Mouse (Mus musculus) embryonic fibroblast, embryonic 13.5 days (primary cell): ENCODE measurements at regions not wholly inside any gene's neighbourhood (a gene's known extent, or its start where the extent isn't known, plus 50 kb on each side); places are given as distances from the start of the nearest gene placed in this dataset.
A peak's percentile ranks its signal among the peaks of the same experiment; 100 is the strongest.

Source experiments
- H3K27ac ChIP-seq: 2 replicates; pipeline ENCODE4 v1.5.1; 2012; ENCODE audit warnings: low read length, control low read depth, inconsistent platforms; ENCODE audit not compliant: insufficient read depth
- H3K4me1 ChIP-seq: 2 replicates; pipeline ENCODE4 v1.6.1; 2011; ENCODE audit warnings: low read length; ENCODE audit not compliant: control insufficient read depth, insufficient read depth
- H3K4me3 ChIP-seq: 2 replicates; pipeline ENCODE4 v1.5.1; 2011; ENCODE audit warnings: mild to moderate bottlenecking, control low read depth, low read length; ENCODE audit not compliant: insufficient read depth
- CTCF ChIP-seq: IDR thresholded peaks from 2 replicates; pipeline ENCODE4 v1.5.1; 2011; ENCODE audit warnings: mild to moderate bottlenecking, control low read depth, low read length, moderate library complexity, borderline replicate concordance; ENCODE audit not compliant: insufficient read depth
- POLR2A ChIP-seq: IDR thresholded peaks from 2 replicates; pipeline ENCODE4 v1.6.1; 2011; ENCODE audit warnings: low read depth, mild to moderate bottlenecking, control low read depth, low read length, moderate library complexity

DNA sequence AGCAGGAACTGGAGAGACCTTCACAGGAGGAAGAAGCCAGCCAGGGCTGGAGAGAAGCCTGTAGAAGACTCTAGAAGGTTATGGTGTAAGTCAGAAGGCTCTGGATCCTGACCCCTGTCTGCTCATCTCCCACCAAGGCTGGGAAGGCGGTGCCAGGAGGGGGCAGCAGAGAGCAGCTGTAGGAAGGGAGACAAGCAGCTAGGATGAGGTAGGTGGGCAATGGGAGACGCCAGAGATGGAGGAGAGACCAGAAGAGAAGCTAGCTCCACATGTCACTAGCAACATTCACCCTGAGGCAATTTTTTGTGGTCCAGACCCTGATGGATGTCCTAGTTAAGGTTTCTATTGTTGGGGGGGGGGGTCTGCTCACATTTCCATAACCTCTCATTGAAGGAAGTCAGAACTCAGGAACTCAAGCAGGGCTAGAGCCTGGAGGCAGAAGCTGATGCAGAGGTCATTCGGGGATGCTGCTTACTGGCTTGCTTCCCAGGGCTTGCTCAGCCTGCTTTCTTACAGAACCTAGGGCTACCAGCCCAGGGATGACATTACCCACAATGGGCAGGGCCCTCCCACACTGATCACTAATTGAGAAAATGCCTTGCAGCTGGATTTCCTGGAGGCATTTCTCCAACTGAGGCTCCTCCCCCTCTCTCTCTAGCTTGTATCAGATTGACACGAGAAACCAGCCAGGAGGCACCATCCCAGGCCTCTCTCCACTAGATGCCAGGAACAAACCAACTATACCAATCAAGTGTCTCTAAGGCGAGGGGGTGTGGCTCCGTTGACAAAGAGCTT, 144.7 kb upstream of the Rpl38 start:
- Histone ChIP-seq H3K27ac (no peak overlapping the region), H3K4me1 (no peaks in the 10 kb centered on the region), H3K4me3 (no peak overlapping the region)
- TF ChIP-seq POLR2A (no peak), CTCF (peak; percentile 68; the same call in 1 of the 2 replicates)

- no peaks in the 10 kb centered on the region for H3K4me1 ChIP-seq
- no peak for TF ChIP-seq POLR2A
- TF ChIP-seq CTCF, result no peak
- no peak overlapping the region for H3K27ac ChIP-seq
- H3K4me3 ChIP-seq, result no peak overlapping the region
These were observed 153.0 kb upstream of the Rpl38 start for GRCm38 (mm10) chr11:114515278-114515677.

- no peak overlapping the region for H3K27ac ChIP-seq
- H3K4me3 ChIP-seq, result no peak overlapping the region
- no peak for TF ChIP-seq CTCF
- TF ChIP-seq POLR2A, result no peak
- no peaks in the 10 kb centered on the region for H3K4me1 ChIP-seq
These were observed 154.2 kb upstream of the Rpl38 start for GRCm38 (mm10) chr11:114514126-114514525.

GRCm38 (mm10) chr11:114513446-114513845, 154.9 kb upstream of the Rpl38 start:
- no peak for TF ChIP-seq CTCF
- TF ChIP-seq POLR2A, result no peak
- no peaks in the 10 kb centered on the region for H3K4me1 ChIP-seq
- no peak overlapping the region for H3K4me3 ChIP-seq
- no peak overlapping the region for H3K27ac ChIP-seq

GRCm38 (mm10) chr11:114511994-114512393, 156.3 kb upstream of the Rpl38 start:
- Histone ChIP-seq H3K4me3 (no peak overlapping the region), H3K4me1 (no peaks in the 10 kb centered on the region), H3K27ac (no peak overlapping the region)
- TF ChIP-seq CTCF (no peak), POLR2A (no peak)

GRCm38 (mm10) chr11:114502562-114502961, 165.8 kb upstream of the Rpl38 start:
- H3K4me1 ChIP-seq, result no peaks in the 10 kb centered on the region
- H3K4me3 ChIP-seq, result no peak overlapping the region
- no peak for TF ChIP-seq POLR2A
- TF ChIP-seq CTCF, result no peak
- no peak overlapping the region for H3K27ac ChIP-seq

DNA sequence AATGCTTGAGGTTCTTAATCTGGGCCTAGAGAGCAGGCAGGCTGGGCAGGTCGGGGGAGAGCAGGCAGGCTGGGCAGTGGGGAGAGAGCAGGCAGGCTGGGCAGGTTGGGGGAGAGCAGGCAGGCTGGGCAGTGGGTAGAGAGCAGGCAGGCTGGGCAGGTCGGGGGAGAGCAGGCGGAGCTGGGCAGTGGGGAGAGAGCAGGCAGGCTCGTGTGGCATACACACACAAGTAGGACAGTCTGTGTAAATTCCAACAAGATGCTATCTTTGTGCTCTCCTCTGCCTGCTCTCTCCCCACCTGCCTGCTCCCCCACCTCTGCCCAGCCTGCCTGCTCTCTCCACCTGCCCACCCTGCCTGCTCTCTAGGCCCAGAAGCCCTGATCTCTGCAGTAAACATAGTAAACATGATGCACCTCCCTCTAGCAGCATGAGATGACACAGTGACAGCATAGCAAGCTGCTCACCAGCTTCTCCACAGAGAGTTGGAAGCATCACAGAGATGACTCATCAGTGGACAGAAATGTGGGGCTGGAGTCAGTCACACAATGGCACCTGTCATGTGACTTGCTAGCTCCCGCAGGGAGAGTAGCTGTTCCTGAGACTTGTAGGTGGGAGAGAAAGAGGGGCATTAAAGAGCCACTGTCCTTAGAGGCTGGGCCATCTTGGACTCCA, 166.3 kb upstream of the Rpl38 start:
- TF ChIP-seq POLR2A (no peak), CTCF (no peak)
- Histone ChIP-seq H3K27ac (no peak overlapping the region), H3K4me3 (no peak overlapping the region), H3K4me1 (no peaks in the 10 kb centered on the region)

- no peak overlapping the region for H3K27ac ChIP-seq
- no peaks in the 10 kb centered on the region for H3K4me1 ChIP-seq
- no peak overlapping the region for H3K4me3 ChIP-seq
- TF ChIP-seq CTCF, result no peak
- no peak for TF ChIP-seq POLR2A
These were observed 167.9 kb upstream of the Rpl38 start for GRCm38 (mm10) chr11:114500416-114500815.

DNA sequence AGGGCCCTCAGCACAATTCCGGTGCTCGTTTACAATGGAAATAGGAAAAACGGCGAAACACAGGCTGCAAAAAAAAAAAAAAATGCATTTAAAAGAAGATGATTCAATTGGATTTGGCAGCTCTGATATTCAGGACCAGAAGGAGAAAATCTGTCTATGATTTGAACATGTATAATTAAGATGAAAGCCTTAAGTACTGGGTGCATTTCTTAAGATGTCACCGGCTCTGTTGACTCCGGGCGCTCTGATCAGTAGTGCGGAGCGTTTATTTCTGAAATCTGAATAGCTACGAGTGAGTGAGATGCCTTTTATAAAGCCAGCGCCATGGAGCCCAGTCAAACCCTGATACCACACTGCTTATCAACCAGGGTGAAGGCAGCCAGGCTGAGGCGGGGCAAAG, 168.7 kb upstream of the Rpl38 start:
- H3K4me1 ChIP-seq, result no peaks in the 10 kb centered on the region
- H3K27ac ChIP-seq, result no peak overlapping the region
- TF ChIP-seq POLR2A (no peak), CTCF (no peak)
- H3K4me3 ChIP-seq, result no peak overlapping the region

GRCm38 (mm10) chr11:114495520-114495921, 172.8 kb upstream of the Rpl38 start:
- Histone ChIP-seq H3K27ac (no peak overlapping the region), H3K4me1 (no peaks in the 10 kb centered on the region)
- TF ChIP-seq CTCF (no peak), POLR2A (no peak)

DNA sequence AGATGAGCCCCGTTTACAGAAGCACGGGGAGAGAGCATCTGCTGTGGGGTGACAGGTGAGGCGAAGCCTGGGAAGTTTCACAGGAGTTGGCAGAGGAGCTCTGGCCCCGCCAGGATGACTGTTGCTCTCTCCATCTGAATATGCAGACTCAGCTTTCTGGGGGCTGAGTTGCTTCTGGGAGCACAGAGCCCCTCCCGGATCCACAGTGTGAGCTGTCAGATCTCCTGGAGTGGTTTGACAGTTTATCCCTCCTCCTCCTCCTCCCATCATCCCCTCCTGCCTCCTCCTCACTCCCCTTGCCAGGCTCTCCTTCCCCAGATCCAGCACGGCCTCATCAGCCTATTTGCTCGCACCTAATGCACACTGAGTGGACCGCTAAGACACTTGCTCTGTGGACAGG, 181.9 kb upstream of the Rpl38 start:
- TF ChIP-seq POLR2A, result no peak
- no peak for TF ChIP-seq CTCF
- Histone ChIP-seq H3K27ac (no peak overlapping the region), H3K4me3 (no peak overlapping the region), H3K4me1 (no peaks in the 10 kb centered on the region)

More at GRCm38 (mm10) chr11:114495520-114495921, 172.8 kb upstream of the Rpl38 start:
- H3K4me3 ChIP-seq, result no peak overlapping the region
